ENCODE assay signal across 9 mouse cellular contexts in the genomic region with DNA sequence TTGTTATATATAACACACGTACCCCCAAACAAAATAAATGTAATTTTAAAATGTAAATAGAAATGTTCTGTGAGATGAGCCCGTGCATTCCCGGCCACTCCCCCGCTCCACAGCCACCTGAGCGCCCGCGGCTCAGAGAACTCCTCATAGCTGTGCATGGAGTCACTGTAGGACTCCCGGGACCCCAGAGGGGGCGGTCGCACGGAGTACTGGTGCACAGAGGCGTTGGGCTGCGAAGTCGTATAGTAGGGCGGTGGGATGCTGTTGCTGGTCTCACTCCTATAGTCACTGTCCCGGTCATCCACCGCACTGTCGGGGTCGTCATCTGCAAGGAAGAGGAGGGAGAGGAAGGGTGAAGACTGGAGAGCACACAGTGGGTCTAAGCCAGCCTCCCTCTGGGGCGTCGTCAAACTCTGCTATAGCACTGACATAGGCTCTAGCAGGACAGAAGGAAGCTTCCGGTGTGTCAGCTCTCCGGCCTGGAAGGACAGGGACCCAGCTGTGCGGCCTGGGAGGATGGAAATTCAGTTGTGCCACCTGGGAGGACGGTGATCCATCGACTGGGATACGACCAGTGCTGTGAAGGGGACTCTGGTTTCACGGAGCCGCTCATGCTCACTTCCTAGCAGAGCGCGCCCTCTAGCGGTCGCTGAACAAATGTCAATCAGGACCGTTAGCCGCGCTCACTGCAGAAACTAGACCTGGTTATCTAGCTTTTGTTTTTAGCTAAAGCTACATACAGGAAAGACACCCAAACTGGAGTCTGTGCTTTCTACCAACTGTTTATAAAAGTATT. TPM values are rescaled to one million over a fixed set of nuclear protein-coding genes. Genes with fewer than 3 reads are reported as not detected.
DNase-seq lines count a peak whose midpoint lies in the region; ATAC-seq and TF ChIP-seq lines count a peak whose summit lies in the region.
"Had no signal": no experiment of that assay in that cellular context is flagged by ENCODE, and none has a peak within 500 bp of the region (broad histone marks: within the 10 kb centered on the region; RNA-seq: fewer than 3 reads in every experiment).

No protein-coding gene starts in this region.

- no peaks in the 10 kb centered on the region for H3K79me2 ChIP-seq in MEL (ENCODE audit: control insufficient read depth, insufficient read depth, low read length, poor library complexity)

- H3K36me3 ChIP-seq in MEL (ENCODE audit: control insufficient read depth in 1 of 2, insufficient read depth in 2 of 2, low read length in 2 of 2): no peaks in the 10 kb centered on the region
- H3K36me3 ChIP-seq in forebrain, embryonic 16.5 days (ENCODE audit: control insufficient read depth, insufficient read depth): peaks cover 6% of the 10 kb centered on the region; the same call in 1 of the 2 replicates
- H3K36me3 ChIP-seq in hindbrain, embryonic 10.5 days: no peaks in the 10 kb centered on the region
- no peaks in the 10 kb centered on the region for H3K36me3 ChIP-seq in lung, postnatal 0 days (ENCODE audit: insufficient read depth, low read length)

- no peaks in the 10 kb centered on the region for H3K4me1 ChIP-seq in MEL (ENCODE audit: control insufficient read depth in 1 of 2, insufficient read depth in 2 of 2, low read length in 2 of 2)
- peaks cover 7% of the 10 kb centered on the region for H3K4me1 ChIP-seq in forebrain, embryonic 16.5 days (replicated peaks; ENCODE audit: control insufficient read depth, insufficient read depth, low read length)
- H3K4me1 ChIP-seq in hindbrain, embryonic 10.5 days (replicated peaks): peaks cover 17% of the 10 kb centered on the region
- 0 out of 2 replicates have a peak, but pooled peaks cover 2% of the 10 kb centered on the region for H3K4me1 ChIP-seq in lung, postnatal 0 days (ENCODE audit: insufficient read depth, low read depth, low read length)

- peak in 2 of 3 experiments; percentile 88 to 97 for TF ChIP-seq CTCF in MEL (IDR thresholded peaks at IDR 0.05 in 2 of 3, conservative IDR thresholded peaks at IDR 0.05 in 1 of 3; ENCODE audit: control insufficient read depth in 1 of 3, insufficient read depth in 1 of 3, low read depth in 2 of 3, low read length in 3 of 3, poor library complexity in 1 of 3, severe bottlenecking in 1 of 3)
- TF ChIP-seq CTCF in lung, postnatal 0 days (IDR thresholded peaks at IDR 0.05): peak; percentile 98

- ATAC-seq in forebrain, embryonic 16.5 days: peak; percentile 73
- ATAC-seq in lung, postnatal 0 days: peak; percentile 69

- no peak for TF ChIP-seq POLR2A in MEL (IDR thresholded peaks at IDR 0.05; ENCODE audit: control insufficient read depth in 1 of 2, insufficient read depth in 1 of 2, low read depth in 1 of 2, low read length in 2 of 2, poor library complexity in 1 of 2)

- no peak overlapping the region for H3K9ac ChIP-seq in MEL (ENCODE audit: control insufficient read depth, low read depth, low read length, poor library complexity, severe bottlenecking)
- no peak overlapping the region for H3K9ac ChIP-seq in forebrain, embryonic 16.5 days (replicated peaks; ENCODE audit: low read depth, low read length)
- no peak overlapping the region for H3K9ac ChIP-seq in lung, postnatal 0 days (replicated peaks; ENCODE audit: low read depth)

- peak; percentile 96 for TF ChIP-seq RAD21 in MEL (IDR thresholded peaks at IDR 0.05; ENCODE audit: low read depth, low read length)

- peak; percentile 92 for DNase-seq in MEL (ENCODE audit: low read depth, low spot score)
- DNase-seq in cerebellum, adult 11-12 months: peak; percentile 82
- DNase-seq in hindbrain, embryonic 10.5 days (ENCODE audit: low spot score): peak; percentile 86
- DNase-seq in layer of hippocampus, adult 9-10 months (ENCODE audit: low spot score): peak; percentile 83
- peak; percentile 90 for DNase-seq in lung, postnatal 0 days (ENCODE audit: low spot score)
- DNase-seq in ovary, postnatal 10 days (ENCODE audit: low spot score): peak; percentile 67
- peak; percentile 59 to 86 for DNase-seq in thymus, postnatal 10 days (ENCODE audit: low spot score in 2 of 2)

- no peak for TF ChIP-seq EP300 in MEL (IDR thresholded peaks at IDR 0.05; ENCODE audit: low read depth in 1 of 2, low read length in 2 of 2)
- TF ChIP-seq EP300 in lung, postnatal 0 days (IDR thresholded peaks at IDR 0.05): no peak

- H3K27me3 ChIP-seq in MEL (ENCODE audit: control insufficient read depth in 1 of 2, insufficient read depth in 2 of 2, low read length in 2 of 2): no peaks in the 10 kb centered on the region; a peak in 1 of 4 replicates
- peaks cover 13% of the 10 kb centered on the region for H3K27me3 ChIP-seq in forebrain, embryonic 16.5 days (replicated peaks; ENCODE audit: control insufficient read depth, insufficient read depth, low read length)
- peaks cover 95% of the 10 kb centered on the region for H3K27me3 ChIP-seq in hindbrain, embryonic 10.5 days (ENCODE audit: insufficient read depth, poor library complexity, severe bottlenecking)
- peaks cover 28% of the 10 kb centered on the region; the same call in 1 of the 2 replicates for H3K27me3 ChIP-seq in lung, postnatal 0 days (replicated peaks; ENCODE audit: insufficient read depth, low read length)

- no peak overlapping the region for H3K4me3 ChIP-seq in MEL (ENCODE audit: control insufficient read depth in 1 of 2, insufficient read depth in 1 of 2, low read depth in 2 of 2, low read length in 2 of 2)
- H3K4me3 ChIP-seq in forebrain, embryonic 16.5 days (replicated peaks; ENCODE audit: low read length): no peak overlapping the region
- H3K4me3 ChIP-seq in hindbrain, embryonic 10.5 days: 0 out of 2 replicates have a peak overlapping the region, but pooled peaks have one; percentile 16
- no peak overlapping the region for H3K4me3 ChIP-seq in lung, postnatal 0 days (ENCODE audit: low read depth, low read length)

- 7% methylated on average over 36 of the region's 36 CpGs for WGBS in forebrain, embryonic 16.5 days
- WGBS in hindbrain, embryonic 10.5 days: 7% methylated on average over 36 of the region's 36 CpGs
- 8% methylated on average over 36 of the region's 36 CpGs for WGBS in lung, postnatal 0 days

- H3K9me3 ChIP-seq in MEL (replicated peaks; ENCODE audit: insufficient read depth, low read length): no peaks in the 10 kb centered on the region
- no peaks in the 10 kb centered on the region for H3K9me3 ChIP-seq in forebrain, embryonic 16.5 days (ENCODE audit: control insufficient read depth, low read length)
- no peaks in the 10 kb centered on the region for H3K9me3 ChIP-seq in hindbrain, embryonic 10.5 days
- H3K9me3 ChIP-seq in lung, postnatal 0 days (ENCODE audit: low read length): no peaks in the 10 kb centered on the region

- no peak overlapping the region for H3K4me2 ChIP-seq in forebrain, embryonic 16.5 days (ENCODE audit: low read length)
- H3K4me2 ChIP-seq in lung, postnatal 0 days (replicated peaks; ENCODE audit: low read depth, low read length): no peak overlapping the region

- no peak overlapping the region for H3K27ac ChIP-seq in MEL (ENCODE audit: control insufficient read depth, low read depth, low read length)
- no peak overlapping the region for H3K27ac ChIP-seq in forebrain, embryonic 16.5 days (ENCODE audit: low read length)
- no peak overlapping the region for H3K27ac ChIP-seq in hindbrain, embryonic 10.5 days
- H3K27ac ChIP-seq in lung, postnatal 0 days (ENCODE audit: low read length): no peak overlapping the region
- H3K27ac ChIP-seq: macrophage had no signal

TF ChIP-seq in MEL, 35 proteins besides CTCF, POLR2A, EP300 and RAD21 (continues in another document):
- TF ChIP-seq MXI1 (IDR thresholded peaks at IDR 0.05; ENCODE audit: low read depth, low read length): peak; percentile 44; the same call in 1 of the 2 replicates

RNA-seq across cellular contexts. Expression of gene Unc13a, which starts 11.0 kb away (rescaled TPM):
- total RNA-seq in MEL (2012; rRNA removed): 0.81 and 0.92 TPM in 2 replicates
- 1 to 10 TPM in 1 of 2 experiments, not detected in 1; 3.6 TPM for polyA plus RNA-seq in MEL (2012; ENCODE audit: insufficient read depth in 1 of 2, insufficient read length in 2 of 2, low read depth in 1 of 2, low replicate concordance in 2 of 2, missing spikeins in 1 of 2)
- 23.1 and 33.6 TPM in 2 replicates for polyA plus RNA-seq in forebrain, embryonic 16.5 days (2015; fragmentation: Nextera tagmentation; extraction: Ambion mirVana)
- 4.4 and 8.4 TPM in 2 replicates for polyA plus RNA-seq in hindbrain, embryonic 10.5 days (2016; fragmentation: Nextera tagmentation; extraction: Ambion mirVana)
- 0.35 and 0.46 TPM in 2 replicates for polyA plus RNA-seq in lung, postnatal 0 days (2015; fragmentation: Nextera tagmentation; extraction: Ambion mirVana)

RNA-seq across cellular contexts. Expression of gene Jak3, which starts 15.6 kb away (rescaled TPM):
- total RNA-seq in MEL (2012; rRNA removed): 4.2 and 5.1 TPM in 2 replicates
- polyA plus RNA-seq in MEL (2012; ENCODE audit: insufficient read depth in 1 of 2, insufficient read length in 2 of 2, low read depth in 1 of 2, low replicate concordance in 2 of 2, missing spikeins in 1 of 2): 10 to 100 TPM in 1 of 2 experiments, not detected in 1; 12.4 TPM
- 3.4 and 4.1 TPM in 2 replicates for polyA plus RNA-seq in forebrain, embryonic 16.5 days (2015; fragmentation: Nextera tagmentation; extraction: Ambion mirVana)
- polyA plus RNA-seq in hindbrain, embryonic 10.5 days (2016; fragmentation: Nextera tagmentation; extraction: Ambion mirVana): 3.2 and 3.6 TPM in 2 replicates
- 7.7 and 10.0 TPM in 2 replicates for polyA plus RNA-seq in lung, postnatal 0 days (2015; fragmentation: Nextera tagmentation; extraction: Ambion mirVana)

RNA-seq across cellular contexts. Expression of gene Insl3, which starts 28.5 kb away (rescaled TPM):
- total RNA-seq in MEL (2012; rRNA removed): 0.54 and 0.69 TPM in 2 replicates
- polyA plus RNA-seq in MEL (2012; ENCODE audit: insufficient read depth in 1 of 2, insufficient read length in 2 of 2, low read depth in 1 of 2, low replicate concordance in 2 of 2, missing spikeins in 1 of 2): 1 to 10 TPM in 1 of 2 experiments, not detected in 1; 4.4 TPM
- polyA plus RNA-seq in forebrain, embryonic 16.5 days (2015; fragmentation: Nextera tagmentation; extraction: Ambion mirVana): not detected in 2 replicates
- polyA plus RNA-seq in hindbrain, embryonic 10.5 days (2016; fragmentation: Nextera tagmentation; extraction: Ambion mirVana): 0.37 and 0.58 TPM in 2 replicates
- polyA plus RNA-seq in lung, postnatal 0 days (2015; fragmentation: Nextera tagmentation; extraction: Ambion mirVana): 2.9 and 3.9 TPM in 2 replicates

RNA-seq across cellular contexts. Expression of gene B3gnt3, which starts 41.1 kb away (rescaled TPM):
- 0.10 and 0.19 TPM in 2 replicates for total RNA-seq in MEL (2012; rRNA removed)
- under 1 TPM in 1 of 2 experiments, not detected in 1; 0.84 TPM for polyA plus RNA-seq in MEL (2012; ENCODE audit: insufficient read depth in 1 of 2, insufficient read length in 2 of 2, low read depth in 1 of 2, low replicate concordance in 2 of 2, missing spikeins in 1 of 2)
- 0.58 and 0.68 TPM in 2 replicates for polyA plus RNA-seq in forebrain, embryonic 16.5 days (2015; fragmentation: Nextera tagmentation; extraction: Ambion mirVana)
- polyA plus RNA-seq in hindbrain, embryonic 10.5 days (2016; fragmentation: Nextera tagmentation; extraction: Ambion mirVana): 0.64 and 1.0 TPM in 2 replicates
- 11.7 and 12.1 TPM in 2 replicates for polyA plus RNA-seq in lung, postnatal 0 days (2015; fragmentation: Nextera tagmentation; extraction: Ambion mirVana)

RNA-seq across cellular contexts. Expression of gene Colgalt1, which starts 49.7 kb away (rescaled TPM):
- total RNA-seq in MEL (2012; rRNA removed): 37.8 and 50.9 TPM in 2 replicates
- 100 to 1,000 TPM in 1 of 2 experiments, 10 to 100 TPM in 1; 59.0 to 102 TPM for polyA plus RNA-seq in MEL (2012; ENCODE audit: insufficient read depth in 1 of 2, insufficient read length in 2 of 2, low read depth in 1 of 2, low replicate concordance in 2 of 2, missing spikeins in 1 of 2)
- polyA plus RNA-seq in forebrain, embryonic 16.5 days (2015; fragmentation: Nextera tagmentation; extraction: Ambion mirVana): 60.4 and 63.6 TPM in 2 replicates
- 55.3 and 58.5 TPM in 2 replicates for polyA plus RNA-seq in hindbrain, embryonic 10.5 days (2016; fragmentation: Nextera tagmentation; extraction: Ambion mirVana)
- polyA plus RNA-seq in lung, postnatal 0 days (2015; fragmentation: Nextera tagmentation; extraction: Ambion mirVana): 64.7 and 66.0 TPM in 2 replicates
